Mouse (Mus musculus) thymus, adult 2 months (tissue): Measurements from ENCODE around the gene Tenm2.

Experiments used
- CTCF ChIP-seq: fragments of 200-500 bp; IDR thresholded peaks from 2 replicates; pipeline ENCODE4 v1.5.1; 2012; ENCODE audit warnings: mild to moderate bottlenecking, control low read depth, low read length, moderate library complexity, borderline replicate concordance; ENCODE audit not compliant: control insufficient read depth, poor library complexity, insufficient read depth; ENCODE audit errors: extremely low read depth
- POLR2A ChIP-seq: fragments of 200-500 bp; IDR thresholded peaks from 2 replicates; pipeline ENCODE4 v1.6.1; 2012; ENCODE audit warnings: mild to moderate bottlenecking, low read length, control low read depth, moderate library complexity; ENCODE audit not compliant: control insufficient read depth, poor library complexity, insufficient read depth; ENCODE audit errors: extremely low read depth

GRCm38 (mm10) chr11:36663571-36663970 is 572.2 kb downstream of the Tenm2 start:
- TF ChIP-seq POLR2A = no peak
- TF ChIP-seq CTCF = no peak
